Mouse (Mus musculus) bone marrow macrophage, adult 2 months (primary cell): ENCODE results near the gene Gm11639. TPM values are rescaled to one million over a fixed set of nuclear protein-coding genes. Genes with fewer than 3 reads are reported as not detected.

Experiments used
- H3K27ac ChIP-seq: 2 replicates; pipeline ENCODE4 v1.5.1; 2012; ENCODE audit warnings: low read depth, low read length; ENCODE audit not compliant: insufficient read depth
- H3K4me1 ChIP-seq: 2 replicates; pipeline ENCODE4 v1.6.1; 2012; ENCODE audit warnings: low read length; ENCODE audit not compliant: control insufficient read depth, insufficient read depth
- H3K4me3 ChIP-seq: 2 replicates; pipeline ENCODE4 v1.5.1; 2012; ENCODE audit warnings: mild to moderate bottlenecking, low read length, moderate library complexity; ENCODE audit not compliant: insufficient read depth
- CTCF ChIP-seq: IDR thresholded peaks from 2 replicates; pipeline ENCODE4 v1.5.1; 2012; ENCODE audit warnings: low read depth, mild to moderate bottlenecking, low read length, moderate library complexity
- POLR2A ChIP-seq: IDR thresholded peaks from 2 replicates; pipeline ENCODE4 v1.6.1; 2012; ENCODE audit warnings: mild to moderate bottlenecking, low read depth, low read length, borderline replicate concordance
- polyA plus RNA-seq: library from polyadenylated mRNA; stranded (reverse); fragments of >200 nt; gene quantifications from 2 replicates; pipeline ENCODE4 v1.2.4, GENCODE M21; 2012; ENCODE audit not compliant: missing spikeins, insufficient read depth, insufficient read length

Gene Gm11639
- polyA plus RNA-seq, 1 experiment, result not detected

- Histone ChIP-seq H3K27ac (no peak overlapping the region), H3K4me1 (no peaks in the 10 kb centered on the region), H3K4me3 (no peak overlapping the region)
- TF ChIP-seq POLR2A (no peak), CTCF (no peak)
Observed at GRCm38 (mm10) chr11:104673412-104673811, 12.1 kb upstream of the Gm11639 start.

GRCm38 (mm10) chr11:104674768-104675167, 10.7 kb upstream of the Gm11639 start:
- Histone ChIP-seq H3K27ac (no peak overlapping the region), H3K4me1 (no peaks in the 10 kb centered on the region), H3K4me3 (no peak overlapping the region)
- TF ChIP-seq CTCF (no peak), POLR2A (no peak)

DNA sequence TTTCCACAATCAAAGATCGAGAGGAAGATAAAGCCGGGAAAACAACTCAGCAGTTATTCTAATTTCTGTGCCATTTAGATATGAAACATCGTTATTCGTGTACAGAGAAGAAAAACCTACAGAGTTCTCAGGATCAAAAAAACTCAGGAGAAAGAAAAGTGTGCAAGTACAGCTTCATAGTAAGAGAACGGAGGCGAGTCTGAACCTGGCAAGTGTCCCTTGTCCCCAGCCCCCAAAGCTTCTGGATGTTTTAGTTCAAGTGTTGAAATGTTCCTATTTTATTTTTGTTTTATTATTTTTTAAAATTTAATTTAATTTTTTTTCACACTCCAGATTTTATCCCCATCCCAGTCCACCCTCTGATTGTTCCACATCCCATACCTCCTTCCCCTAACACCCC, 7.7 kb downstream of the Gm11639 start:
- Histone ChIP-seq H3K4me1 (no peaks in the 10 kb centered on the region), H3K4me3 (no peak overlapping the region), H3K27ac (no peak overlapping the region)
- no peak for TF ChIP-seq POLR2A
- TF ChIP-seq CTCF, result no peak

GRCm38 (mm10) chr11:104704097-104704496, 18.6 kb downstream of the Gm11639 start:
- Histone ChIP-seq H3K27ac (no peak overlapping the region), H3K4me3 (no peak overlapping the region), H3K4me1 (peaks cover 4% of the 10 kb centered on the region; the same call in 1 of the 2 replicates)
- TF ChIP-seq POLR2A, result no peak
- no peak for TF ChIP-seq CTCF

GRCm38 (mm10) chr11:104707084-104707483, 21.6 kb downstream of the Gm11639 start:
- H3K27ac ChIP-seq, result no peak overlapping the region

GRCm38 (mm10) chr11:104744995-104745568, 59.6 kb downstream of the Gm11639 start:
- H3K4me1 ChIP-seq, result no peaks in the 10 kb centered on the region
- H3K4me3 ChIP-seq, result no peak overlapping the region
- TF ChIP-seq CTCF, result no peak
- no peak for TF ChIP-seq POLR2A
- no peak overlapping the region for H3K27ac ChIP-seq

More at GRCm38 (mm10) chr11:104707084-104707483, 21.6 kb downstream of the Gm11639 start:
- H3K4me3 ChIP-seq, result no peak overlapping the region
- peaks cover 4% of the 10 kb centered on the region; the same call in 1 of the 2 replicates for H3K4me1 ChIP-seq
- TF ChIP-seq CTCF (no peak), POLR2A (no peak)

- H3K4me1 ChIP-seq, result no peaks in the 10 kb centered on the region
- TF ChIP-seq CTCF (no peak), POLR2A (no peak)
Observed at GRCm38 (mm10) chr11:104765762-104766161, 80.3 kb downstream of the Gm11639 start.

DNA sequence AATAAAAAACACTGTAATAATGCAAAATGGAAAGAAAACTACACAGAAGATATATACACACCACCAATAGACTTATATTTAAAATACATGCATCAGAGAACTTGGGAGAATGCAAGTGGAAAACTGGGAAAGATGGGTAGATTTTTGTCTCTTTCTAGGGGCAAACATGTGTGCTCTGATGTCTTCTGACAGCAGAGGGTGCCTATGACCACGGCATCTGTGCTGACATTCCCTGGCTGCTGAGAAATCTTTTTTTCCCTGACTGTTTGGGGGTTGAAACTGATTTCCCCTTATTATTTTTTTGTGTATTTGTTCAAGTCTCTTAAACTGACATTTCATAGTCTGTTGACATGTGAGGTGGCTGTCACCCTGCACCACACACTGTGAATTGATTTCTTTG, 81.6 kb downstream of the Gm11639 start:
- H3K4me1 ChIP-seq, result no peaks in the 10 kb centered on the region
- no peak overlapping the region for H3K4me3 ChIP-seq
- H3K27ac ChIP-seq, result no peak overlapping the region
- TF ChIP-seq POLR2A (no peak), CTCF (no peak)

More at GRCm38 (mm10) chr11:104765762-104766161, 80.3 kb downstream of the Gm11639 start:
- no peak overlapping the region for H3K27ac ChIP-seq
- H3K4me3 ChIP-seq, result no peak overlapping the region

- Histone ChIP-seq H3K4me1 (no peaks in the 10 kb centered on the region), H3K27ac (no peak overlapping the region), H3K4me3 (no peak overlapping the region)
- TF ChIP-seq POLR2A (no peak), CTCF (peak; percentile 82)
Observed at GRCm38 (mm10) chr11:104768072-104768471, 82.6 kb downstream of the Gm11639 start.

DNA sequence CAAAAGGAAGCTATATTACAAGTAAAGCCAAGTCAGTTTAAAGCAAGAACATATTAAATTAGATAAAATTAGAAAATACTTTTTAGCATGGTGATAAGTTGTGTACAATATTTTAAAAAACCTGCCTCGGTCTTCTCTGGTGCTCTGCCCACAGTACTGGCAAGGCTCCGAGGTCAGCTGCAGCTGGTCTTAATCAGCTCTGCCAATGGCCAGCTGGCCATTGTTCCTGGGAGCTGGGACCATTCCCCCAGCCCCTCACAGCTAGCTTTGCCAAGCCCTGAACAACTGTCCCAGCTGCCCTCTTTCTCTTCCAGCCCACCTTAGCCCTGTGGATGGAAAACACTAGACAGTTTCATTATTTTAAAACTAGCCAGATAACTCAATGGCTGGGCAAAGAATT, 93.3 kb downstream of the Gm11639 start:
- no peak for TF ChIP-seq POLR2A
- TF ChIP-seq CTCF, result no peak
- H3K27ac ChIP-seq, result no peak overlapping the region
- H3K4me3 ChIP-seq, result no peak overlapping the region
- H3K4me1 ChIP-seq, result no peaks in the 10 kb centered on the region
